Mouse (Mus musculus) kidney, postnatal 0 days (tissue): ENCODE data around the gene Ergic1. TPM values are rescaled to one million over a fixed set of nuclear protein-coding genes. Genes with fewer than 3 reads are reported as not detected.

Experiments
- ATAC-seq: fragments of 200-750 bp; cut with Nextera tagmentation; replicated peaks from 2 replicates; pipeline ENCODE4 v1.8.0; 2017; ENCODE audit warnings: low read depth, moderate number of reproducible peaks, moderate TSS enrichment, moderate library complexity; ENCODE audit not compliant: low FRiP score
- DNase-seq: peaks from one replicate; pipeline ENCODE4 v3.0.0-alpha.2; 2016; ENCODE audit warnings: low spot score
- H3K27ac ChIP-seq: fragments of 300-500 bp; sonication (generic); 2 replicates; pipeline ENCODE4 v1.5.1; 2014; ENCODE audit warnings: mild to moderate bottlenecking
- H3K27me3 ChIP-seq: fragments of 300-500 bp; sonication (generic); 2 replicates; pipeline ENCODE4 v1.6.1; 2014; ENCODE audit warnings: low read length, mixed read lengths; ENCODE audit not compliant: insufficient read depth
- H3K36me3 ChIP-seq: fragments of 300-500 bp; sonication (generic); 2 replicates; pipeline ENCODE4 v1.6.1; 2014; ENCODE audit warnings: low read length, mixed read lengths; ENCODE audit not compliant: insufficient read depth
- H3K4me1 ChIP-seq: fragments of 300-500 bp; sonication (generic); replicated peaks from 2 replicates; pipeline ENCODE4 v1.6.1; 2014; ENCODE audit warnings: antibody characterized with exemption, low read length, mixed read lengths; ENCODE audit not compliant: insufficient read depth
- H3K4me2 ChIP-seq: fragments of 300-500 bp; sonication (generic); 2 replicates; pipeline ENCODE4 v1.6.1; 2014; ENCODE audit warnings: mild to moderate bottlenecking, low read length, moderate library complexity, mixed read lengths
- H3K4me3 ChIP-seq: fragments of 300-500 bp; sonication (generic); replicated peaks from 2 replicates; pipeline ENCODE4 v1.5.1; 2014; ENCODE audit warnings: low read depth, low read length
- H3K9ac ChIP-seq: fragments of 300-500 bp; sonication (generic); 2 replicates; pipeline ENCODE4 v1.6.1; 2014; ENCODE audit warnings: low read depth, low read length
- H3K9me3 ChIP-seq: fragments of 300-500 bp; sonication (generic); replicated peaks from 2 replicates; pipeline ENCODE4 v1.6.1; 2016; ENCODE audit warnings: low read length, inconsistent platforms, mixed read lengths
- CTCF ChIP-seq: IDR thresholded peaks from 2 replicates; pipeline ENCODE4 v1.5.1; 2016; ENCODE audit warnings: antibody characterized with exemption, low read depth, mild to moderate bottlenecking, moderate library complexity
- WGBS: fragments of 180-500 bp; shearing (Covaris S2); extraction: QIAGEN DNeasy Blood & Tissue Kit; methylation state at CpG from one replicate; pipeline ENCODE4 v1.1.7; 2014; 5-methylcytosine and 5-hydroxymethylcytosine counted together
- polyA plus RNA-seq: library from polyadenylated mRNA; unstranded; fragments of >200 nt; fragmentation: Nextera tagmentation; extraction: Ambion mirVana; gene quantifications from 2 replicates; pipeline ENCODE4 v1.2.1, GENCODE M21; 2015

The Ergic1 gene
- polyA plus RNA-seq, 1 experiment from 2014 or later = 107 TPM

GRCm38 (mm10) chr17:26535251-26536136 lies 25.8 kb upstream of the Ergic1 start:
- TF ChIP-seq CTCF = no peak
- 70% methylated on average over 7 of the region's 7 CpGs for WGBS

GRCm38 (mm10) chr17:26537722-26538471 lies 23.4 kb upstream of the Ergic1 start:
- 0 out of 2 replicates have a peak, but pooled peaks have one; percentile 29 for ATAC-seq
- 21% methylated on average over 6 of the region's 6 CpGs for WGBS
- peak; percentile 75 for DNase-seq
- Histone ChIP-seq H3K9me3 (no peaks in the 10 kb centered on the region), H3K9ac (no peak overlapping the region), H3K36me3 (no peaks in the 10 kb centered on the region), H3K4me2 (no peak overlapping the region), H3K27me3 (no peaks in the 10 kb centered on the region), H3K4me3 (no peak overlapping the region), H3K27ac (no peak overlapping the region), H3K4me1 (0 out of 2 replicates have a peak, but pooled peaks cover 4% of the 10 kb centered on the region)
- TF ChIP-seq CTCF = no peak

More at GRCm38 (mm10) chr17:26535251-26536136, 25.8 kb upstream of the Ergic1 start:
- Histone ChIP-seq H3K9me3 (no peaks in the 10 kb centered on the region), H3K4me2 (no peak overlapping the region), H3K36me3 (no peaks in the 10 kb centered on the region), H3K9ac (no peak overlapping the region), H3K4me1 (0 out of 2 replicates have a peak, but pooled peaks cover 5% of the 10 kb centered on the region), H3K27me3 (no peaks in the 10 kb centered on the region), H3K4me3 (no peak overlapping the region), H3K27ac (no peak overlapping the region)
- DNase-seq (no peak), ATAC-seq (no peak)

- no peaks in the 10 kb centered on the region for H3K9me3 ChIP-seq
- no peak overlapping the region for H3K27ac ChIP-seq
- no peak overlapping the region for H3K9ac ChIP-seq
- no peak for ATAC-seq
- no peak overlapping the region for H3K4me3 ChIP-seq
- H3K4me1 ChIP-seq = 0 out of 2 replicates have a peak, but pooled peaks cover 4% of the 10 kb centered on the region
- no peak overlapping the region for H3K4me2 ChIP-seq
- DNase-seq = no peak
- H3K36me3 ChIP-seq = no peaks in the 10 kb centered on the region
- no peak for TF ChIP-seq CTCF
- 88% methylated on average over 5 of the region's 5 CpGs for WGBS
- no peaks in the 10 kb centered on the region for H3K27me3 ChIP-seq
Measured at GRCm38 (mm10) chr17:26540083-26540482, 21.2 kb upstream of the Ergic1 start.

- H3K4me1 ChIP-seq = 0 out of 2 replicates have a peak, but pooled peaks cover 7% of the 10 kb centered on the region
- no peaks in the 10 kb centered on the region for H3K27me3 ChIP-seq
- H3K9ac ChIP-seq = no peak overlapping the region
- TF ChIP-seq CTCF = no peak
- no peaks in the 10 kb centered on the region for H3K36me3 ChIP-seq
- WGBS = 79% methylated on average over 8 of the region's 8 CpGs
- ATAC-seq (no peak), DNase-seq (no peak)
- no peak overlapping the region for H3K4me3 ChIP-seq
- no peaks in the 10 kb centered on the region for H3K9me3 ChIP-seq
- H3K4me2 ChIP-seq = no peak overlapping the region
- H3K27ac ChIP-seq = no peak overlapping the region
Measured at GRCm38 (mm10) chr17:26544319-26544963, 16.8 kb upstream of the Ergic1 start.

GRCm38 (mm10) chr17:26547771-26548170 lies 13.5 kb upstream of the Ergic1 start:
- DNase-seq (peak; percentile 86), ATAC-seq (no peak)
- 21% methylated on average over 7 of the region's 7 CpGs for WGBS
- Histone ChIP-seq H3K9me3 (no peaks in the 10 kb centered on the region), H3K27ac (peak overlapping the region; percentile 83), H3K4me1 (0 out of 2 replicates have a peak, but pooled peaks cover 7% of the 10 kb centered on the region), H3K27me3 (no peaks in the 10 kb centered on the region), H3K4me2 (no peak overlapping the region), H3K9ac (no peak overlapping the region), H3K4me3 (no peak overlapping the region), H3K36me3 (no peaks in the 10 kb centered on the region)
- TF ChIP-seq CTCF = no peak

- TF ChIP-seq CTCF = no peak
Measured at GRCm38 (mm10) chr17:26548566-26548965, 12.7 kb upstream of the Ergic1 start.

More at GRCm38 (mm10) chr17:26548566-26548965, 12.7 kb upstream of the Ergic1 start:
- Histone ChIP-seq H3K36me3 (no peaks in the 10 kb centered on the region), H3K4me2 (no peak overlapping the region), H3K4me1 (0 out of 2 replicates have a peak, but pooled peaks cover 7% of the 10 kb centered on the region), H3K9me3 (no peaks in the 10 kb centered on the region), H3K4me3 (no peak overlapping the region), H3K27ac (peak overlapping the region; percentile 36; the same call in 1 of the 2 replicates), H3K9ac (no peak overlapping the region), H3K27me3 (no peaks in the 10 kb centered on the region)
- ATAC-seq (no peak), DNase-seq (no peak)
- 7% methylated on average over 5 of the region's 5 CpGs for WGBS
